Mouse (Mus musculus): ENCODE results near the gene Hcfc1r1. TPM values are rescaled to one million over a fixed set of nuclear protein-coding genes. Genes with fewer than 3 reads are reported as not detected.

Gene Hcfc1r1
- polyA plus RNA-seq, 1 experiment from 2014 or later, result 137 TPM

- Histone ChIP-seq H3K27me3 (ENCODE audit: control insufficient read depth, insufficient read depth, low read depth, low read length) (peaks cover 58% of the 10 kb centered on the region), H3K4me1 (ENCODE audit: control insufficient read depth, insufficient read depth, low read length) (peaks cover 21% of the 10 kb centered on the region), H3K4me3 (ENCODE audit: low read depth, low read length) (no peak overlapping the region), H3K9me3 (replicated peaks; ENCODE audit: control insufficient read depth, low read length, poor library complexity, severe bottlenecking) (no peaks in the 10 kb centered on the region), H3K4me2 (ENCODE audit: low read length) (no peak overlapping the region), H3K9ac (ENCODE audit: low read depth, low read length) (no peak overlapping the region), H3K36me3 (ENCODE audit: control insufficient read depth, insufficient read depth, low read length) (no peaks in the 10 kb centered on the region), H3K27ac (ENCODE audit: low read length) (no peak overlapping the region)
- no peak for ATAC-seq
- 81% methylated on average over 9 of the region's 9 CpGs for WGBS
These were observed 6.9 kb downstream of the Hcfc1r1 start for GRCm38 (mm10) chr17:23680336-23680735.

- H3K27ac ChIP-seq (ENCODE audit: low read length), result no peak overlapping the region
- H3K27me3 ChIP-seq (ENCODE audit: control insufficient read depth, insufficient read depth, low read depth, low read length), result peaks cover 51% of the 10 kb centered on the region
- WGBS, result 75% methylated on average over 10 of the region's 10 CpGs
- no peak for ATAC-seq
- no peak overlapping the region for H3K4me2 ChIP-seq (ENCODE audit: low read length)
- no peak overlapping the region for H3K9ac ChIP-seq (ENCODE audit: low read depth, low read length)
- H3K9me3 ChIP-seq (replicated peaks; ENCODE audit: control insufficient read depth, low read length, poor library complexity, severe bottlenecking), result no peaks in the 10 kb centered on the region
- no peaks in the 10 kb centered on the region for H3K36me3 ChIP-seq (ENCODE audit: control insufficient read depth, insufficient read depth, low read length)
- H3K4me1 ChIP-seq (ENCODE audit: control insufficient read depth, insufficient read depth, low read length), result peaks cover 15% of the 10 kb centered on the region
- no peak overlapping the region for H3K4me3 ChIP-seq (ENCODE audit: low read depth, low read length)
These were observed 7.7 kb downstream of the Hcfc1r1 start for GRCm38 (mm10) chr17:23681086-23681485.

- Histone ChIP-seq H3K4me1 (ENCODE audit: control insufficient read depth, insufficient read depth, low read length) (peaks cover 6% of the 10 kb centered on the region; the same call in 1 of the 2 replicates), H3K36me3 (ENCODE audit: control insufficient read depth, insufficient read depth, low read length) (no peaks in the 10 kb centered on the region), H3K27me3 (ENCODE audit: control insufficient read depth, insufficient read depth, low read depth, low read length) (peaks cover 47% of the 10 kb centered on the region), H3K4me3 (ENCODE audit: low read depth, low read length) (no peak overlapping the region), H3K4me2 (ENCODE audit: low read length) (no peak overlapping the region), H3K27ac (ENCODE audit: low read length) (no peak overlapping the region), H3K9me3 (replicated peaks; ENCODE audit: control insufficient read depth, low read length, poor library complexity, severe bottlenecking) (no peaks in the 10 kb centered on the region), H3K9ac (ENCODE audit: low read depth, low read length) (no peak overlapping the region)
- WGBS, result 62% methylated on average over 4 of the region's 4 CpGs
- ATAC-seq, result no peak
These were observed 8.7 kb downstream of the Hcfc1r1 start for GRCm38 (mm10) chr17:23682092-23682491.

GRCm38 (mm10) chr17:23682530-23682929 lies 9.1 kb downstream of the Hcfc1r1 start:
- no peak overlapping the region for H3K27ac ChIP-seq (ENCODE audit: low read length)
- no peak overlapping the region for H3K9ac ChIP-seq (ENCODE audit: low read depth, low read length)
- WGBS, result 73% methylated on average over 3 of the region's 3 CpGs
- ATAC-seq, result no peak
- peaks cover 3% of the 10 kb centered on the region; the same call in 1 of the 2 replicates for H3K4me1 ChIP-seq (ENCODE audit: control insufficient read depth, insufficient read depth, low read length)
- no peaks in the 10 kb centered on the region for H3K9me3 ChIP-seq (replicated peaks; ENCODE audit: control insufficient read depth, low read length, poor library complexity, severe bottlenecking)
- H3K36me3 ChIP-seq (ENCODE audit: control insufficient read depth, insufficient read depth, low read length), result no peaks in the 10 kb centered on the region
- H3K4me3 ChIP-seq (ENCODE audit: low read depth, low read length), result no peak overlapping the region
- H3K27me3 ChIP-seq (ENCODE audit: control insufficient read depth, insufficient read depth, low read depth, low read length), result peaks cover 47% of the 10 kb centered on the region
- H3K4me2 ChIP-seq (ENCODE audit: low read length), result no peak overlapping the region

- H3K9ac ChIP-seq (ENCODE audit: low read depth, low read length), result no peak overlapping the region
- peaks cover 47% of the 10 kb centered on the region for H3K27me3 ChIP-seq (ENCODE audit: control insufficient read depth, insufficient read depth, low read depth, low read length)
- no peak overlapping the region for H3K4me2 ChIP-seq (ENCODE audit: low read length)
- no peaks in the 10 kb centered on the region for H3K36me3 ChIP-seq (ENCODE audit: control insufficient read depth, insufficient read depth, low read length)
- no peaks in the 10 kb centered on the region for H3K9me3 ChIP-seq (replicated peaks; ENCODE audit: control insufficient read depth, low read length, poor library complexity, severe bottlenecking)
- H3K4me1 ChIP-seq (ENCODE audit: control insufficient read depth, insufficient read depth, low read length), result no peaks in the 10 kb centered on the region
- no peak overlapping the region for H3K4me3 ChIP-seq (ENCODE audit: low read depth, low read length)
- no peak for ATAC-seq
- H3K27ac ChIP-seq (ENCODE audit: low read length), result no peak overlapping the region
- WGBS, result 28% methylated on average over 15 of the region's 15 CpGs
These were observed 9.8 kb downstream of the Hcfc1r1 start for GRCm38 (mm10) chr17:23683226-23683625.

- no peak for ATAC-seq
- 19% methylated on average over 15 of the region's 15 CpGs for WGBS
- no peak within 1 kb of the TSS for H3K4me2 ChIP-seq (ENCODE audit: low read length)
These were observed 10.7 kb downstream of the Hcfc1r1 start, which contains the start of gene Cldn9 for GRCm38 (mm10) chr17:23683856-23684672. Gene Cldn9 (minus strand): TSS chr17:23684026.

GRCm38 (mm10) chr17:23694491-23694890 lies 21.1 kb downstream of the Hcfc1r1 start:
- Histone ChIP-seq H3K4me2 (ENCODE audit: low read length) (no peak overlapping the region), H3K9ac (ENCODE audit: low read depth, low read length) (no peak overlapping the region), H3K4me1 (ENCODE audit: control insufficient read depth, insufficient read depth, low read length) (peaks cover 5% of the 10 kb centered on the region; the same call in 1 of the 2 replicates), H3K36me3 (ENCODE audit: control insufficient read depth, insufficient read depth, low read length) (no peaks in the 10 kb centered on the region), H3K27me3 (ENCODE audit: control insufficient read depth, insufficient read depth, low read depth, low read length) (peaks cover 17% of the 10 kb centered on the region), H3K9me3 (replicated peaks; ENCODE audit: control insufficient read depth, low read length, poor library complexity, severe bottlenecking) (no peaks in the 10 kb centered on the region), H3K4me3 (ENCODE audit: low read depth, low read length) (no peak overlapping the region), H3K27ac (ENCODE audit: low read length) (no peak overlapping the region)
- no peak for ATAC-seq
- 81% methylated on average over 1 of the region's 1 CpGs for WGBS

More at GRCm38 (mm10) chr17:23683856-23684672, 10.7 kb downstream of the Hcfc1r1 start, which contains the start of gene Cldn9:
- Histone ChIP-seq H3K9me3 (replicated peaks; ENCODE audit: control insufficient read depth, low read length, poor library complexity, severe bottlenecking) (no peaks in the 10 kb centered on the region), H3K4me1 (ENCODE audit: control insufficient read depth, insufficient read depth, low read length) (no peaks in the 10 kb centered on the region), H3K9ac (ENCODE audit: low read depth, low read length) (no peak within 1 kb of the TSS), H3K27me3 (ENCODE audit: control insufficient read depth, insufficient read depth, low read depth, low read length) (peaks cover 45% of the 10 kb centered on the region), H3K36me3 (ENCODE audit: control insufficient read depth, insufficient read depth, low read length) (no peaks in the 10 kb centered on the region), H3K4me3 (ENCODE audit: low read depth, low read length) (no peak within 1 kb of the TSS), H3K27ac (ENCODE audit: low read length) (no peak within 1 kb of the TSS)

GRCm38 (mm10) chr17:23695801-23696200 lies 22.4 kb downstream of the Hcfc1r1 start:
- H3K27ac ChIP-seq (ENCODE audit: low read length), result no peak overlapping the region
- no peaks in the 10 kb centered on the region for H3K9me3 ChIP-seq (replicated peaks; ENCODE audit: control insufficient read depth, low read length, poor library complexity, severe bottlenecking)
- WGBS, result 19% methylated on average over 3 of the region's 3 CpGs
- H3K27me3 ChIP-seq (ENCODE audit: control insufficient read depth, insufficient read depth, low read depth, low read length), result peaks cover 17% of the 10 kb centered on the region
- ATAC-seq, result no peak
- H3K36me3 ChIP-seq (ENCODE audit: control insufficient read depth, insufficient read depth, low read length), result no peaks in the 10 kb centered on the region
- no peak overlapping the region for H3K4me3 ChIP-seq (ENCODE audit: low read depth, low read length)
- no peak overlapping the region for H3K4me2 ChIP-seq (ENCODE audit: low read length)
- no peak overlapping the region for H3K9ac ChIP-seq (ENCODE audit: low read depth, low read length)
- H3K4me1 ChIP-seq (ENCODE audit: control insufficient read depth, insufficient read depth, low read length), result peaks cover 8% of the 10 kb centered on the region
